Mouse (Mus musculus) telencephalon, adult 2 months (tissue): ENCODE measurements around the gene Adprhl2.

ENCODE experiments used
- DNase-seq: peaks from one replicate; pipeline ENCODE4 v3.0.0-alpha.2; 2011; ENCODE audit warnings: low read depth, low spot score

Gene Adprhl2

DNA sequence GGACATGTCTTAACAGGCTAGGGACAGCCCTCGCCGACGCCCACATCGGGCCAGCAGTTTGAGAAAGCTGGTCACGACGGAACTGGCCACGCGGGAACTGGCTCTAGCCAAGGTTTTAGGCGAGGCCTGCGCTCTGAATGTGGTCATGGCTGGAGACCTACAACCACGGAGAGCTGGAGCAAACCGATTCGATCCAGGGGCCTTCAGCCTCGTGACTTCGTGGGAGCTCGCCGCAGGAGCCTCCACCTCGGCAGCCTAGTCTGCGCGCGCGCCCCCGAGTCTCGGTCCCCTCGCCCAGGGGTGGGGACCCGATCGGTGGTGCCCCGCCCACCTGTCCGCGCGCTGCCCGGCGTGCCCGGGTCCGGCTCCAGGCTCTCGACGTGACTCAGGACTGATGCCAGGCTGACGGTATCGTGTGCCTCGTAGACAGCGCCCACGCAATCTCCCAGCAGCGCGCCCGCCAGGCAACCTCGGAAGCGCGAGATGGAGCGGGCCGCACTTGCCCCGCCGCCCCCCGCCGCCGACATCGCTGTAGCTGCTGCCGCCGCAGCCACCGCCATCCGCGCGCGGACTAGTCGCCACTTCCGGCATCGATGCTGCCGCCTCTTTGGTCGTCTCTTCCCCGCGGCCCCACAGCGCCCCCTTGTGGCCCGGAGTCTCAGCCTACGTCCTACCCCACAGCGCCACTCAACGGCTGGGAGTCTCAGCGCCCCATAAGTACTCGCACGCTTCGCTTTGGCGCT, at the start of gene Adprhl2:
Gene Adprhl2 (minus strand): TSS at position 593 of the 743 bp plus-strand sequence.
- DNase-seq, result peak; percentile 91

DNA sequence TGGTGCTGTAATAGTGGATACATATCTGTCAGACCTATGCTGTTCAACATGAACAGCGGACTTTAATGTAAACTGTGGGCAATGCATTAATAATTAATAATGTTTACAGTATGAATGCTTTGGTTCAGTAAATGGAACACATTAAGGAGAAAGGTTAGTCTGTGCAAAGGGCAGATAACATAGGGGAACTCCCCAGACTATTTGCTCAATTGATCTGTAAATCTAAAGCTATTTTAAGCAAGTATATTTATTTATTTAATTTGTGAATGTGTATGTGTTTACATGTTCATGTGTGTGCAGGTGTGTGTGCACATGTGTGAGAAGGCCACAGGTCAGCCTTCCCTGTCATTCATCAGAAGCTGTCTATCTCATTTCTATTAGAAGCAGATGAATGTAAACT, 38.6 kb upstream of the Adprhl2 start:
- no peak for DNase-seq

DNA sequence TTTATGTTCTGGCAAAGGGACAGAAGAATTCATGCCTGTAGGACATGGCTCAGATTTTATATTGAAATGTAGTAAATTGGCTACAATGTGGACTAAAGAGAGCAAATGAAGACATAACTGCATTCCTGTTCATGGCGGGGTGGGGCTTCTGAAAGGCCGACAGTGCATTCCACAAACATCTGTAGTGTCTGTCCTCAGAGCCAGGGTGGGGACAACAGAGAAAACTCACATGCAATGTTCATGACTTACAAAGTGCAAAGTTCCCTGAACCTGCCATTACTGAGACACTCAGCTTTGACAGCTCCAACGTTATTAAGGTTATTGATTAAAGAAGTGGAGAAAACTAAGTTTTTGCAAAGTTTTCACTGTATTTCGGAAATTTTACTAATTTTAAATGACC, 21.9 kb upstream of the Adprhl2 start:
- no peak for DNase-seq

DNA sequence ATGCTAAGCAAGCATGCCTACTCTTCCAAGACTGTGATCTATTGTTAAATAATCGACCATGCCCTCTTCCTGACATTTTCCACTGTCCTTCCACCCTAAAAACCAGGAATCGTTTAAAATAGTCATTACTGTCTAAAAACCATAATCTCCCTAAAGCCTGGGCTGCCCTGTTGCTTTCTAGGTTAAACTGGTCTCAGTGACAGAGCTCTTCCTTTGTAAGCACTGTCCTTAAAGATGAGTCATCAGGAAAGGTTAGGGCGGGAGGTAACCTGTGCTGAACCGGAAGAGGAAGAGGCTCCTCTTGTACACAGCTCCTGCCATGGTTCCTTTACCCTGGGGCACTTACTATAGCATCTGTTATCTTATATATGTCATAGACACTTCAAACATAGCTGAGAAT, 18.0 kb upstream of the Adprhl2 start:
- DNase-seq, result no peak

DNA sequence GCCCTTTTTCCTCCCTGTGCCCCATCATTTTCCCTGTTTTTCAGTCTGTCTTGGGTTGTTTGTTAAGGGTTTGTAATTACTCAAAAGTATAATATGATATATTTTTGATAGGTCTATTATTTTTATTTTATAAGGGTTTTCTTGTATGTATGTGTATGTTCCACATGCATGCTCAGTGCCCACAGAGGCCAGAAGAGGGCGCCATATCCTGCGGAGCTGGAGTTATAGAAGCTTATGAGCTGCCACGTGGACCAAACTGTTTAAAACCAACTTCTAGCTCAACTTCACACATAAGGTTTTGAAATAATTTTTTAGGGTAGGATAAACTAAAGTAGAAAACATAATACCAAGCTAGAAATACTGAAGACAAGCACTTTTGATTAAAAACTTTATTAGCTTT, 10.9 kb upstream of the Adprhl2 start:
- DNase-seq, result no peak

DNA sequence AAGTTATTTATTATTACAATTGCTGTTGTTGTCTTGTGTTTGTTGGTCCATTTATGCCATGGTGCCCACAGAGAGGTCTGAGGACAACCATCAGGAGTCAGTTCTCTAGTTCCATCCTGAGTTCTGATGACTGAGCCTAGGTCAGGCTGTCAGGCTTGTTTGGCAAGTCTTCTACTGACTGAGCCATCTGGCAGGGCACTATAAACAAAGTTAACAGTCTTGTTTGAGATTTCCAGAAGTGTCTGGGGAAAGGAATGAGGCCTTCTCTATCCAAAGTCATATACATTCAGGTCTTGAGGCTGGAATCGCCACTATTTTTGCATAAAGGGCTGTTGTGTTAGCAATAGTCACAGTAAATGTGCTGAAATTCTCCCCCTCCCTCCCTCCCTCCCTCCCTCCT, 10.2 kb upstream of the Adprhl2 start:
- no peak for DNase-seq

DNA sequence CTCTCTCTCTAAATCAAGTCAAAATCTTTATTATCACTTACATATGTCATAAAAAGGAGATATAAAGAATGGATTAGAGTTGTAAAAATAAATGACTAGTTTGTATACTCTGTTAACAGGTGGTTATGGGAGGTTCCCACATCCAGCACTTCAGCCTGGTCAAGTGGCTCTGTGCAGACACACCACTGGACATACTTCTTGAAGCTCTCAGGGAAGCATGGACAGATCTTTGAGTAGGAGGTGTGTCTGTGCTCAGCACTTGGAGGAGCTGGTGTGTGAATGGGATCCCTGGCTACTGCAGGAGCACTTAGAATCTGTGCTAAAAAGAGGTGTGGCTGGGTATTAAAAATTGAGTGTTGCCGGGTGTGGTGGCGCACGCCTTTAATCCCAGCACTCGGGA, 8.8 kb upstream of the Adprhl2 start:
- DNase-seq, result no peak

DNA sequence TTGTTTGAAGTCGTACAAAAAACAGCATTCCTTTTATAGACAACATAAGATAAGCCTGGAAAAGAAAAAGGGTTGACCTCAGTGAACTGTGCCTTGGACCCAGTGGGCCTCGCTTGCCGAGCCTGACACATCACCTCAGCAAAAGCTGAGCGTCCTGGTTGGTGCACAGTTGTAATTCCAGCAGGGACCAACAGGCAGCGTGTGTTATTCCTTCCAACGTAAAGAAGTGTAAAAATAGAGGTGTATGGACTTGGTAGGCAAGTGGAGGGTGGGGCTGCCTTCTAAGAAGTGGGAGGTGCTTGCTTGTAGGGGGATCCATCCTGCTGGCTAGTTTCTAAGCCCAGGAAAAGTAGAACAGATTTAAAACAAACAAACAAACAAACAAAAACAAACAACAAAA, 4.5 kb upstream of the Adprhl2 start:
- DNase-seq, result no peak

DNA sequence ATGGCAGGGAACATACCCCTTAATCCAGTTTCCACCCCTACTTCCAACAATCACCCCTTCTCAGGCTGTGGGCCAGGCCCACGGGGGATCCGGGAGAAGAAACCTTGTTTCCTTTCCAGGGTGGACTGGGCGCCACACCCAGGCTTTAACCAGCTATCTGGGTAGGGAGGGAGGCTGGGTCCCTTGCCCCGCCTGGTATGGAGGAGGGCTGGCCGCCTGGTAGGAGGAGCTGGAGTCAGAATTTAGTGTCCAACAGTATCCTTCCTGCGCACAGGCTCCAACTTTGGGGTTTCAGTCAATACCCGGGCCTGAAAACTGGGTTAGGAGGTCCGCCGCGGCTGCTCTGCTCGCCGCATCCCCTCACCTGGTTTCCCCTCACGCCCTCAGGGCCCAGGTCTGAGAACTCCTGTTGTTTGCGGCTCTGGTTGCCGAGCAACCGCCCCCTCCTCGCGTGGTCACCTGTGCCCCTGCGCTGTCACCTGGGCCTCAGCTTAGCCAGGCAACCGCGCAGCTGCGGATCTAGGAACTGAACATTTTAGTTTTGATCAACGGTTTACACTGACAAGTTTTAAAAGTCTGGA, 3.9 kb upstream of the Adprhl2 start, which contains the start of gene Tekt2:
Gene Tekt2 (minus strand): TSS at position 408 of the 581 bp plus-strand sequence.
- no peak for DNase-seq

DNA sequence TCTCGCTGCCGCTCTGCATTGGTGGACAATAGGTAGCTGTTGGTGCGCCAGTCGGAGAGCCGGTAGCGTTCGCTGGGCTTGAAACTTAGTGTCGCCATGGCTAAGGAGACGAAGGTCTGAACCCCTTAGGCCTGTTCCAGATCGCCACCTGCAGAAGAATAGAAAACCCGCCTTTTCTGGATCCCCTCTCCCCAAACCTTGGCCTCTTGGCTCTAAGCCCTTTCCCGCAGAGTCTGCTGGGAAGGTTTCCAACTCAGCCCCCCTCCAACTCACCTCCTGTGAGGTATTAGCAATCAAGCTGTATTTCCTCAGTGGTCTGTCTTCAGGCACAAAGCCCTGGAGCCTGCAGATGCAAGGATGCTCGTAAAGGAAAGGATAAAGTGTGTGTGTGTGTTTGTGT, 3.4 kb upstream of the Adprhl2 start:
- no peak for DNase-seq

DNA sequence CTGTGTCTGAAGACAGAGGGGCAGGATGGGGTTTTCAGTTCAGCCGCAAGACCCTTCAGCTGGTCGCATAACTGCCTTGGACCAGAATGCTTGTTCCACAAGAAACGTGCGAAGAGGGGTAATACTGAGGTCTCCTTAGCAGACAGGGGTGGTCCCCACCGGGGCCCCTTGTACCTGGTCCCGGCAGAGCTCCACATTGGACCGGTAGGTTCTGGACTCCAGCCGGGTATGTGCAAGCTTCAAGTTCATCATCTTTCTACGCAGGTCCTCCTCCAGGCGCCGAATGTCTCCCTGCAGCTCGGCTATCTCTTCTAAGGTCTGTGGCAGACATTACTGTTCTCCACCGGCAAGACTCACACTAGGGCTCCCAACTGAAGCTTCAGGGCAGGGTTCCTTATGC, 1.1 kb upstream of the Adprhl2 start:
- DNase-seq, result no peak

DNA sequence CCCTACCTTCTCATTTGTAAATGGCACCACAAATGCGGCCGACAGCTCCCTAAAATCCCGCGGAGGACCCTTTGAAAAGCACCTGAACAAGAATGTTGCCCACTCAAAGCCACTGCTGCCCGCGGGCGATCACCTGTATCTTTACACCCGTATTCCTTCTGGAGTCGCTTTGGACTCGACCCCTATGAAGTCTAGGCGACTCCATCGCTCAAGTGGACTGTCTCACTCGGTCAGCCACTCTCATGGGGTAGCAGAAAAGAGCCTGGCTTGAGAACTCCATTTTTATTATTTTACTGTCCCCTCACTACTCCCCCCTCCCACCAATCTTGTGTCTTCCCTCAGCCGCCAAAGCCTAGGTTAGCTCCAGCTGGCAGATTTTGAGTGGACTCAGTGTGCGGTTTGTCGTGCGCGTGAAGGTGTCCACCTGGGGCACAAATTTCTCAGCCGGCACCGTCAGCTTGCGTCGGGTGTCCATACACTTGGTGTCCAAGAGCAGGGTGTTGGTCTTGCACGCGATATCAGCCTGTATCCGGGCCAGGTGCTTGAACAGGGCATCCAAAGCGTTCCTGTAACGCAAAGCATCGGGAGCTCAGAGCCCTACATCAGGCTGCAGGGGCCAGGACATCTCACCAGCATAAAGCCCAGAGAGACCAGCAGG, 480 bp upstream of the Adprhl2 start:
- no peak for DNase-seq

DNA sequence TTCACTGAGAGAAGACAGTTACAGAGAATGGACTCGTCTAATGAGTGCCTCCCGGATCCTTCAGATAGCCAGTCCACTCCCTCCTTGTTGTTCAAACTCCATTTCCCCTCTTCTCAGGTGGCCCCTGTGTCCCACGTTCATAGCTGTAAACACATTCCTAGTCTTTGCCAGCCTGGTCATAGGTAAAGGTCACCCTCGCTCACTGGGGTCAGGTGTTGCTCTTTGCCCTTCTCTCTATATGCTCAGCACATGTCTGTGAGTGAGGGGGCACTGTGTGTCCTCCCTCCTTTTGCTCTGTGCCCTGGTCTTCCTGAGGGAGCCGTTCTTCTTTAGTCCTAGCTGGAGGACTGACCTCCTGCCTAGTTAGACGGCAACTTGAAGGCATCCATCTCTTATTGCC, 1.7 kb downstream of the Adprhl2 start:
- no peak for DNase-seq

DNA sequence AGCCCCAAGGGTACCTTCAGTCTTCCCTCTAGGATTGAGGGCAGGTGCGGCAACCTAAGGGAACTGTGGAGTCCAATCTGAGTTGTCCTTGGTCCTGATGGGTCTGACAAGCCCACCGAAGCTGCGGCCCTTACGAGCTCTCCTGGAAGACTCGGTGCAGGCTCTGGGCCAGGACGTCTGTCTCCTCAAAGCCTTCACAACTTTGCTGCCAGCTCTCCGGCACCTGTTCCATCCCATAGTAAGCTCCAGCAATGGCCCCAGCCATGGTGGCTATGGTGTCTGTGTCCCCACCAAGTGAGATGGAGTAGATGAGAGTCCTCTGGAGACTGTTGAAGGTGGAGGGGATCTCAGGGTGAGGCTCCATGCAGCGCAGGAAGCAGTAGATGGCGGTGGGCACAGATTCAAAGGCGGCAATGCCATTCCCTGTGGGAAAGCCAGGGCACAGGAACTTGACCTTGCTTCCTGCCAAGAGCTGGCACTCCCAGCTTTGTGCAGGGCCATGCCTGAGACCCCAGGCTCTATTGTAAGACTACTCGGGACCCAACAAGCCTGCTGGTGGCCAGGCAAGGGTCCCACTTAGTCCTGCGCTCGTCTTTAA, 5.0 kb downstream of the Adprhl2 start:
- DNase-seq, result no peak

DNA sequence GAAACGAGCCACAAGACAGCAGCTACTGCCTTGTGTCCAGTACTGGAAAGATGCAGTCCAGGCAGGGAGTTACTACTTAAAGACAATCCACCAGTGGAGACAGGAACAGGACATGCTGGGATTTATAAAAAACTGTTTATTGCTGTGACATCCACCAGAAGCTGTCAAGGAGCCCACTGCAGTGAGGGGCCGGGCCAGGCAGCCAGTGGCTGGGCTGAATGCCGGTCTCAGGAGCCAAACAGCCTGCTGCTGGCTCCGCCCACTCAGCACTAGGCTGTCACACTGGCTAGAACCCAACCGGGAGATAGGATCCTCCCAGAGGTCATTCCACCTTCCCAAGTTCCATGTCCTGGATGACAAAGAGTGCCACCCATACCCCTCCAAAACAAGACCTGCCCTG, 5.6 kb downstream of the Adprhl2 start:
- no peak for DNase-seq

DNA sequence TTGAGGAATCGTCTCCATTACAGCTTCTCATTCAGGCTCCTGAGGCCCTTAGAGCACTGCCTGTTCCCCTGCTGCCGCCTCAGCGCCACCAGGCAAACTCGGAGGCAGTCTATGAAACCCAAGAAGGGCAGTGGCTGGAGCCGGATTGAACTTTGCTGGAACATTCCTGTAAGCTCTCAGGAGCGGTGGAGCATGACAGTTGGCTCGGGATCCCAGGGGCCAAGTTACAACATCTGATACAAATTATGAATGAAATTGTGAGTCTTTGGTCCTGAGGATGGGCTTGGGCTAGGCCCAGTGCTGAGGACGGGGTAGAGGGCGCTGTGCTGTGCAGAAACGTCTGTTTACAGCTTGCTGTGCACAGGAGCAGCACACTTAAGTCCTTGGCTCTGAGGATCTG, 7.1 kb downstream of the Adprhl2 start:
- DNase-seq, result no peak

DNA sequence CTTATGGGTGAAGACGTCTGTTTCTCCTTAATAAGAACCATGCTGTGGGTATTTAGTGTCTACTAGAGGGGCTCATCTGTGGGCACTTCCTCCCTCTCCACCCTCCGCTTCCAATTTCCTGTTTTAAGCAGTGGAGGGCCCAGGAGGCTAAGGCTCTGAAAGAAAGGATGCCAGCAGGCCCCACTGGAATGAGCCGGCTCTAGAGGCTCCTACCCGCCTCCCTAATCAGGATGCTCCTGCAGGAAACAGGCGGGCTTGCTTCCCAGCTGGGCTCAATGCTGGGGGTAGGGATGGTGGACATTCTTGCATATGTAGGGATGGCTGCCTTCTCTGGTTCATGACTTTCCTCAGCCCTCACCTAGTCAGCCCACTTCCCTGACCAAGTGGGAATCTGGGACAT, 8.3 kb downstream of the Adprhl2 start:
- no peak for DNase-seq

DNA sequence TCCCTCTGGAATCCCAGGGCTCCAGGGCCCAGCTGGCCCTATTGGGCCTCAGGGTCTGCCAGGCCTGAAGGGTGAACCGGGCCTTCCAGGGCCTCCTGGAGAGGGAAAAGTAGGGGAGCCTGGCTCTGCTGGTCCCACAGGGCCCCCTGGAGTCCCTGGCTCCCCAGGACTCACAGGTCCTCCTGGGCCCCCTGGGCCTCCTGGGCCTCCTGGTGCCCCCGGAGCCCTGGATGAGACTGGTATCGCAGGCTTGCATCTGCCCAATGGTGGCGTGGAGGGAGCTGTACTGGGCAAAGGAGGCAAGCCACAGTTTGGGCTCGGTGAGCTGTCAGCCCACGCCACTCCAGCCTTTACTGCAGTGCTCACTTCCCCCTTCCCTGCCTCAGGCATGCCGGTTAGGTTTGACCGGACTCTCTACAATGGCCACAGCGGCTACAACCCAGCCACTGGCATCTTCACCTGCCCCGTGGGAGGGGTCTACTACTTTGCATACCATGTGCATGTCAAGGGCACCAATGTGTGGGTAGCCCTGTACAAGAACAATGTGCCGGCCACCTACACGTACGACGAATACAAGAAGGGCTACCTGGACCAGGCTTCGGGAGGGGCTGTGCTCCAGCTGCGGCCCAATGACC, 9.8 kb downstream of the Adprhl2 start:
- DNase-seq, result no peak

DNA sequence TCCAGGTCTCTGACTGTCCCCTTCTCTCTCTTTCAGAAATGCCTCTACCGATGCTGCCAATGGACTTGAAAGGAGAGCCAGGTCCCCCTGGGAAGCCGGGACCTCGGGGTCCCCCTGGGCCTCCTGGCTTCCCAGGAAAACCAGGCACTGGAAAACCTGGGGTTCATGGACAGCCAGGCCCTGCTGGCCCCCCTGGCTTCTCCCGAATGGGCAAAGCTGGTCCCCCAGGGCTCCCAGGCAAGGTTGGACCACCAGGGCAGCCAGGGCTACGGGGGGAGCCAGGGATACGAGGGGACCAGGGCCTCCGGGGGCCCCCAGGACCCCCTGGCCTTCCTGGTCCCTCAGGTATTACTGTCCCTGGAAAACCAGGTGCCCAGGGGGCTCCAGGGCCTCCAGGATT, 11.2 kb downstream of the Adprhl2 start:
- no peak for DNase-seq

DNA sequence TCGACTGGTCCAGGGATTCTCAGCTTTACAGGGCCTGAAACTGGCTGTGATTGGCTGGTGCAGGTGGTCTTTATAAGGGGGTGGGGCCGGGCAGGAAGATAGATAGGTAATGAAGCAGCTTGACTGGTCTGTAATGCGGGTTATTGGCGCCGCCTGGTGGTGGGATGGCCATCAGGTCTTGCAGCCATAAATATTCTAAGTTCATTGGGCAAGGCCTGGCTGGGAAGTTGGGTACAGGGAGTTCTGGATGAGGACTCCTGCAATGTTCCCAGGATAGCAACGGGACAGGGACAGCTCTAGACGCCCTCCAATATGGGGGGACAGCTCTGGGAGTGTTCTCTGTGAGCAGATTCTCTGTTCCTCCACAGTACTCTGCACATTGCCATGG, 11.6 kb downstream of the Adprhl2 start:
- DNase-seq, result peak; percentile 67

DNA sequence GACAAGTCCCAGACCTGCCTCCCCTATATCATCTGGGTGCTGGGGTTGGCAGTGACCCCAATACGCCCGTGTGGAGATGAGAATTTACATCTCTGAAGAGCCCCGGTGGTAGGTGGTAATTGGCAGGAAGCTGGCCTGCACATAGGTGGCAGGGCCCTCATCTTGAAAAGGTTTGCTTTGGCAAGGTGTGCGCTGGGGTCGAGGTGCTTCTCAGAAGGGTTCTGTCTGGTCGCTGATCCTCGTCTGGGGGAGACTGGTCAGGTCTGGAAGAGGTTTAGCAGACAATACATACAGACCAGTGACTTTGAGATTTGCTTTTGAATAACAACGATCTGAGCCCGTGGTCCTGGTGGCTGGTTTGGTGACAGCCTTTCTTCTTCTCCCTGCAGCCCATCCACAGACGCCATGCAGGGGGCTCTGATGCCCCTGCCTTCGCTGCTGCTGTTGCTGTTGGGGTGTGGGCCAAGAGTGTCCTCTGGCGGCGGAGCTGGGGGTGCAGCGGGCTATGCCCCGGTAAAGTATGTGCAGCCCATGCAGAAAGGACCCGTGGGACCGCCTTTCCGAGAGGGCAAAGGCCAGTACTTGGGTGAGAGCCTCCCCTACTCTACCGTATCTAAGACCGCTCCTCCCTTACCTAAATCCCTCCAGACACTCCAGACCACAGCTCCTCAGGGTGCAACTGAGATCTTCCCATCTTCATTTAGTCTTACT, 12.1 kb downstream of the Adprhl2 start:
- DNase-seq, result no peak

DNA sequence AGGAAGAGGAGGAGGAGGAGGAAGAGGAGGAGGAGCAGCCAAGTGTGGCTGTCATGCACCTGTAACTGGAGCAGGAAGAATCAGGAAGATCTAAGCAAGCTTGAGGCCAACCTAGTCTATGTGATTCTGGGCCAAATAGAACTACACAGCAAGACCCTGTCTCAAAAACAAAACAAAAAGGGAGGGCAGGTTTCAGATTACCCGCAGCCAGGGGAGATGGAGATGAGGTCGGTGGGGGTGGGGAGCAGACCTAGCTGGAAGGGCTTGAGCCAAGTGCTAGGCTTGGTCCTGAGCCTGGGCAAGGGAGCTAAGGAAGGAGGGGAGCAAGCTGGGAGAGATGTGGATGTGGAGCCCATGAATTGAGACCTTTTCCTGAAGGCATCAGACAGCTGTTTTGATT, 14.7 kb downstream of the Adprhl2 start:
- no peak for DNase-seq
